Mouse (Mus musculus) CD4-positive, CD25-positive, alpha-beta regulatory T cell, adult 4 months (primary cell): ENCODE data around the gene Apbb1ip. TPM values are rescaled to one million over a fixed set of nuclear protein-coding genes. Genes with fewer than 3 reads are reported as not detected.
A peak's percentile ranks its signal among the peaks of the same experiment; 100 is the strongest.
"Not testable (repeated sequence)": the region's sequence is repeated elsewhere in the genome, so short reads cannot be mapped to it uniquely, and the experiment has no call there.

ENCODE experiments used
- ATAC-seq: one replicate; pipeline ENCODE4 v1.8.0; 2017
- polyA plus RNA-seq, 2 experiments: library from polyadenylated mRNA; unstranded; fragments of 100-300 nt; shearing (Covaris generic); gene quantifications; one replicate each; pipeline ENCODE4 v1.2.1; 2017

Gene Apbb1ip
- polyA plus RNA-seq, 2 experiments from 2014 or later = 91.3 to 105 TPM

- ATAC-seq = no peak
These were observed 78.0 kb downstream of the Apbb1ip start for GRCm38 (mm10) chr2:22851900-22852299.

GRCm38 (mm10) chr2:22857501-22857900 lies 83.6 kb downstream of the Apbb1ip start:
- ATAC-seq = peak; percentile 89

GRCm38 (mm10) chr2:22862194-22862593 lies 88.3 kb downstream of the Apbb1ip start:
- no peak for ATAC-seq

- ATAC-seq = peak; percentile 90
These were observed 90.6 kb downstream of the Apbb1ip start for GRCm38 (mm10) chr2:22864394-22865037.

- no peak for ATAC-seq
These were observed 91.9 kb downstream of the Apbb1ip start for GRCm38 (mm10) chr2:22865818-22866217.

- ATAC-seq = no peak
These were observed 93.1 kb downstream of the Apbb1ip start for GRCm38 (mm10) chr2:22866894-22867424.

- no peak for ATAC-seq
These were observed 99.3 kb downstream of the Apbb1ip start for GRCm38 (mm10) chr2:22873159-22873558.

GRCm38 (mm10) chr2:22874628-22875027 lies 100.7 kb downstream of the Apbb1ip start:
- ATAC-seq = no peak

- no peak for ATAC-seq
These were observed 102.7 kb downstream of the Apbb1ip start for GRCm38 (mm10) chr2:22876614-22877013.

GRCm38 (mm10) chr2:22878781-22879180 lies 104.9 kb downstream of the Apbb1ip start:
- no peak for ATAC-seq

- ATAC-seq = not testable (repeated sequence)
These were observed 106.8 kb downstream of the Apbb1ip start for GRCm38 (mm10) chr2:22880726-22881125.

GRCm38 (mm10) chr2:22894932-22895281 lies 121.0 kb downstream of the Apbb1ip start:
- ATAC-seq = no peak

- ATAC-seq = peak; percentile 96
These were observed 121.7 kb downstream of the Apbb1ip start, which contains the start of gene Pdss1 for GRCm38 (mm10) chr2:22895282-22896273. TSS of gene Pdss1 (plus strand) at chr2:22895522.

GRCm38 (mm10) chr2:22903947-22904346 lies 130.1 kb downstream of the Apbb1ip start:
- no peak for ATAC-seq

- no peak for ATAC-seq
These were observed 140.5 kb downstream of the Apbb1ip start for GRCm38 (mm10) chr2:22914421-22914820.

GRCm38 (mm10) chr2:22918651-22919050 lies 144.8 kb downstream of the Apbb1ip start:
- ATAC-seq = no peak

Other genes with a start within 250 kb of the Apbb1ip start
- not detected for gene Gad2, start 151.9 kb upstream of the Apbb1ip start, polyA plus RNA-seq
- 1 to 10 TPM; 9.4 to 9.5 TPM for gene Pdss1, start 121.4 kb downstream of the Apbb1ip start, polyA plus RNA-seq